ENCODE assay signal across 7 mouse cellular contexts in the genomic region with DNA sequence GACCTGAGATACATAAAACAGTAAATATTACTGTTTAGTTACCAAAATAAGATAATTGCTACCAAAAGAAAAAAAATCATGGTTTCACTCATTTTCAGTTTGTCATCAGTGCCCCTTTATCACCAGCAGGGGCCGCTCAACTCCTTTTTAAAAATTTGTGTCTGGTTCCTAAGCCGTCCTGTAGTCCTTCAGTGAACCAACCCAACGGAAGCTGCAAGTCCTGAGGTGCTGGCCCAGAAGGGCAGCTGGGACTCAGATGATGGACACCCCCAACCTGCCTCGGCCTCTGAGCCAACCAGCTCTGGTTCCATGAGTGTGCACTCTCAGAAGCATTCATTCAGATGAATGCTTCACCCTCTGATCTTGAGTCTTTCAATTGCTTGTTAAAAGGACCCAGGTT. TPM values are rescaled to one million over a fixed set of nuclear protein-coding genes. Genes with fewer than 3 reads are reported as not detected.
DNase-seq lines count a peak whose midpoint lies in the region; ATAC-seq and TF ChIP-seq lines count a peak whose summit lies in the region.

No protein-coding gene starts in this region.

- ATAC-seq in intestine, postnatal 0 days = no peak
- peak; percentile 39; the same call in 1 of the 2 replicates for ATAC-seq in neural tube, embryonic 14.5 days (ENCODE audit: low read depth)

- no peaks in the 10 kb centered on the region for H3K27me3 ChIP-seq in forebrain, embryonic 10.5 days (ENCODE audit: poor library complexity, severe bottlenecking)
- no peaks in the 10 kb centered on the region for H3K27me3 ChIP-seq in intestine, postnatal 0 days (replicated peaks; ENCODE audit: control insufficient read depth, insufficient read depth, low read length)
- no peaks in the 10 kb centered on the region for H3K27me3 ChIP-seq in neural tube, embryonic 14.5 days (ENCODE audit: control insufficient read depth, insufficient read depth, low read length)

- H3K4me2 ChIP-seq in intestine, postnatal 0 days (replicated peaks; ENCODE audit: low read depth) = no peak overlapping the region
- no peak overlapping the region for H3K4me2 ChIP-seq in neural tube, embryonic 14.5 days (ENCODE audit: low read depth, low read length)

- peak; percentile 84 for TF ChIP-seq CTCF in intestine, postnatal 0 days (IDR thresholded peaks at IDR 0.05; ENCODE audit: low read depth)

- H3K4me1 ChIP-seq in forebrain, embryonic 10.5 days = peaks cover 24% of the 10 kb centered on the region
- H3K4me1 ChIP-seq in intestine, postnatal 0 days (replicated peaks; ENCODE audit: control insufficient read depth, insufficient read depth, low read length) = no peaks in the 10 kb centered on the region; the same call in 1 of the 2 replicates
- no peaks in the 10 kb centered on the region for H3K4me1 ChIP-seq in neural tube, embryonic 14.5 days (ENCODE audit: control insufficient read depth, insufficient read depth, low read length)

- no peak overlapping the region for H3K4me3 ChIP-seq in forebrain, embryonic 10.5 days
- H3K4me3 ChIP-seq in intestine, postnatal 0 days (ENCODE audit: low read depth, low read length) = no peak overlapping the region
- no peak overlapping the region for H3K4me3 ChIP-seq in neural tube, embryonic 14.5 days (ENCODE audit: low read depth, low read length)

- H3K36me3 ChIP-seq in forebrain, embryonic 10.5 days (replicated peaks) = peaks cover 18% of the 10 kb centered on the region
- H3K36me3 ChIP-seq in intestine, postnatal 0 days (ENCODE audit: control insufficient read depth, insufficient read depth) = peaks cover 9% of the 10 kb centered on the region; the same call in 1 of the 2 replicates
- peaks cover 7% of the 10 kb centered on the region for H3K36me3 ChIP-seq in neural tube, embryonic 14.5 days (ENCODE audit: control insufficient read depth, insufficient read depth, low read length)

- H3K9me3 ChIP-seq in forebrain, embryonic 10.5 days = peaks cover 3% of the 10 kb centered on the region; the same call in 1 of the 2 replicates
- no peaks in the 10 kb centered on the region for H3K9me3 ChIP-seq in intestine, postnatal 0 days (ENCODE audit: control insufficient read depth)
- H3K9me3 ChIP-seq in neural tube, embryonic 14.5 days (ENCODE audit: control insufficient read depth, low read length) = no peaks in the 10 kb centered on the region

- WGBS in forebrain, embryonic 10.5 days = 4% methylated on average over 4 of the region's 4 CpGs
- WGBS in intestine, postnatal 0 days = 6% methylated on average over 4 of the region's 4 CpGs
- 2% methylated on average over 4 of the region's 4 CpGs for WGBS in neural tube, embryonic 14.5 days

- peak overlapping the region; percentile 69 for H3K27ac ChIP-seq in forebrain, embryonic 10.5 days
- H3K27ac ChIP-seq in intestine, postnatal 0 days (ENCODE audit: low read depth, low read length) = no peak overlapping the region
- no peak overlapping the region for H3K27ac ChIP-seq in neural tube, embryonic 14.5 days (ENCODE audit: low read depth, low read length)

- no peak overlapping the region for H3K9ac ChIP-seq in intestine, postnatal 0 days (ENCODE audit: low read depth, low read length)
- no peak overlapping the region for H3K9ac ChIP-seq in neural tube, embryonic 14.5 days (replicated peaks; ENCODE audit: low read depth, low read length)

- DNase-seq in 3134 (ENCODE audit: extremely low read depth, insufficient read length, low spot score) = peak; percentile 69
- DNase-seq in CD4-positive, CD25-positive, alpha-beta regulatory T cell, adult 2 months (ENCODE audit: low read depth, low spot score) = peak; percentile 77
- peak; percentile 73 for DNase-seq in brain, adult 2 months (ENCODE audit: low read depth, low spot score)
- peak; percentile 62 for DNase-seq in forebrain, embryonic 10.5 days (ENCODE audit: extremely low spot score, low spot score)
- DNase-seq in lung, adult 18-20 months = peak; percentile 58 to 70

RNA-seq across cellular contexts. Expression of gene Cep63, which starts 10.2 kb away (rescaled TPM):
- polyA plus RNA-seq in forebrain, embryonic 10.5 days (2016; fragmentation: Nextera tagmentation; extraction: Ambion mirVana) = 52.9 and 56.2 TPM in 2 replicates
- 25.8 and 30.8 TPM in 2 replicates for polyA plus RNA-seq in intestine, postnatal 0 days (2015; fragmentation: Nextera tagmentation; extraction: Ambion mirVana)
- 33.4 and 37.4 TPM in 2 replicates for polyA plus RNA-seq in neural tube, embryonic 14.5 days (2014; fragmentation: Nextera tagmentation; extraction: Ambion mirVana)

RNA-seq across cellular contexts. Expression of gene Anapc13, which starts 10.5 kb away (rescaled TPM):
- polyA plus RNA-seq in forebrain, embryonic 10.5 days (2016; fragmentation: Nextera tagmentation; extraction: Ambion mirVana) = 158 and 163 TPM in 2 replicates
- polyA plus RNA-seq in intestine, postnatal 0 days (2015; fragmentation: Nextera tagmentation; extraction: Ambion mirVana) = 182 and 204 TPM in 2 replicates
- 132 and 160 TPM in 2 replicates for polyA plus RNA-seq in neural tube, embryonic 14.5 days (2014; fragmentation: Nextera tagmentation; extraction: Ambion mirVana)
